Mouse (Mus musculus): ENCODE measurements around the gene Oaz2. TPM values are rescaled to one million over a fixed set of nuclear protein-coding genes. Genes with fewer than 3 reads are reported as not detected.
"Not testable (repeated sequence)": the region's sequence is repeated elsewhere in the genome, so short reads cannot be mapped to it uniquely, and the experiment has no call there.

Oaz2 gene
- polyA plus RNA-seq, 1 experiment: 13.6 TPM

DNA sequence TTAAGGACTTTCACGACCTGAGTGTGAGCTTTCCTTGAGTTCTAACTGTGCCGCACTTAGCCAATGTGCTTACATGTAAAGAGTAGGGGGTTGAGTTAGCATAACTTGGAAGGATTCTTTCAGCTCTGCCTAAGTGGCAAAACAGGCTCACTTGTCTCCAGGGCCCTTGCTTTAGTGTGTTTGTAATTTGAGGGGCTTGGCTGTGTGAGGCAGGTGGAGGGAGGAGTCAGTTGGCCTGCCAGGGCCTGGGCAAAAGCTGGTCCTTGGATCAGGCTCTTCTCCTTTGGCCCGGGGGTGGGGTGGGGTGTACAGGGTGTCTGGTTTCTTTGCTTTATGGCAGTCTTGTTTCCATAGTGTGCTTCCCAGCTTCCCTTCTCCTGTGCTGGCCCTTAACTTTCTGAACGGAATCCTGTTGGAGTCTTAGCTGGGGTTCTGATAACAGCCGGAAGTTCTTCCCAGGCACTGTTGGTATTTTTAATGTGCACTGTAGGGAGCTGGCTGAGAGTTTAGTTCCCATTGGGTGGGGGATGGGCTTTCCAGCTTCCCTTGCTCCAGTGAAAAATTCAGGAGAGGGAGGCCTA, 11.5 kb downstream of the Oaz2 start:
- peaks cover 45% of the 10 kb centered on the region for H3K4me1 ChIP-seq (ENCODE audit: control insufficient read depth)
- no peaks in the 10 kb centered on the region for H3K27me3 ChIP-seq (ENCODE audit: control insufficient read depth)

GRCm38 (mm10) chr9:65680938-65681633, 13.3 kb downstream of the Oaz2 start:
- TF ChIP-seq GATA1 (IDR thresholded peaks at IDR 0.05; ENCODE audit: low read length) (no peak), TAL1 (IDR thresholded peaks at IDR 0.05; ENCODE audit: low read length) (no peak)
- Histone ChIP-seq H3K36me3 (ENCODE audit: control insufficient read depth) (no peaks in the 10 kb centered on the region; the same call in 1 of the 2 replicates), H3K9me3 (ENCODE audit: control insufficient read depth, low read length) (no peaks in the 10 kb centered on the region), H3K4me1 (ENCODE audit: control insufficient read depth) (peaks cover 48% of the 10 kb centered on the region), H3K27me3 (ENCODE audit: control insufficient read depth) (no peaks in the 10 kb centered on the region), H3K4me3 (replicated peaks) (no peak overlapping the region)

More for the DNA sequence above, 11.5 kb downstream of the Oaz2 start:
- Histone ChIP-seq H3K4me3 (replicated peaks) (no peak overlapping the region), H3K36me3 (ENCODE audit: control insufficient read depth) (no peaks in the 10 kb centered on the region), H3K9me3 (ENCODE audit: control insufficient read depth, low read length) (no peaks in the 10 kb centered on the region)
- TF ChIP-seq TAL1 (IDR thresholded peaks at IDR 0.05; ENCODE audit: low read length): no peak
- no peak for TF ChIP-seq GATA1 (IDR thresholded peaks at IDR 0.05; ENCODE audit: low read length)

DNA sequence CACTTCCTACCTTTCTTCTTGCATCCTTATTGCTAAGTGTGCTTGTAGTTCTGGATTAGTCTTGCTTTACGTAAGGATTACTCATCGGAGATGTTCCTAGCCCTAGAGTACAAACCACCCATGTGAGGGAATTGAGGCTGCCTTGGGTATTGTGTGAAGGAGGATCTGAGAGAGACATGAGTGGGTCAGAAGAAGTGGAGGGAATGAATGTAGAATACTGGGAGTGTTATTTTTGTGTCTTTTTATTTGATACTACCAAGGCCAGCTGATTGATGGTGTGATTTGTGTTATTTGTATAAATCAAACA, 13.8 kb downstream of the Oaz2 start:
- Histone ChIP-seq H3K4me3 (replicated peaks) (no peak overlapping the region), H3K27me3 (ENCODE audit: control insufficient read depth) (no peaks in the 10 kb centered on the region), H3K4me1 (ENCODE audit: control insufficient read depth) (peaks cover 46% of the 10 kb centered on the region), H3K9me3 (ENCODE audit: control insufficient read depth, low read length) (no peaks in the 10 kb centered on the region), H3K36me3 (ENCODE audit: control insufficient read depth) (peaks cover 4% of the 10 kb centered on the region)
- TF ChIP-seq GATA1 (IDR thresholded peaks at IDR 0.05; ENCODE audit: low read length): no peak
- TF ChIP-seq TAL1 (IDR thresholded peaks at IDR 0.05; ENCODE audit: low read length): no peak

GRCm38 (mm10) chr9:65682183-65682582, 14.4 kb downstream of the Oaz2 start:
- peaks cover 41% of the 10 kb centered on the region for H3K4me1 ChIP-seq (ENCODE audit: control insufficient read depth)
- no peaks in the 10 kb centered on the region for H3K9me3 ChIP-seq (ENCODE audit: control insufficient read depth, low read length)
- TF ChIP-seq GATA1 (IDR thresholded peaks at IDR 0.05; ENCODE audit: low read length) (no peak), TAL1 (IDR thresholded peaks at IDR 0.05; ENCODE audit: low read length) (no peak)
- H3K4me3 ChIP-seq (replicated peaks): no peak overlapping the region
- H3K27me3 ChIP-seq (ENCODE audit: control insufficient read depth): no peaks in the 10 kb centered on the region
- peaks cover 4% of the 10 kb centered on the region for H3K36me3 ChIP-seq (ENCODE audit: control insufficient read depth)

DNA sequence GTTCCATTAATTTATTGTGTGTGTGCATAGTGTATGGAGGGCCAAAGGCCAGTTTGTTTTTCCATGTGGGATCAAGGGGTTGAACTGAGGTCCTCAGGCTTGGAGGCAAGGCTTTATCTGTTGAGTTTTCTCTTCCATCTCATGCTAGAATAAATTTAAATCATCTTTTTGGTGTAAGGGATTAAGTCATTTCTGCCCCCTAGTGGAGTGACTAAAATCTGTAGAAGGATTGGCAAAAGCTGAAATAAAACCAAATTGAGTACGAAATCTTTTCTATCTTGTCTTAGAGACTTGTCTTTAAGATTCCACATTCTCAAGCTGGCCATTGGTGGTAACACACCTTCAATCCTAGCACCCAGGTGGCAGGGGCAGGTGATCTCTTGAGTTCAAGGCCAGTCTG, 15.2 kb downstream of the Oaz2 start:
- no peaks in the 10 kb centered on the region for H3K27me3 ChIP-seq (ENCODE audit: control insufficient read depth)
- peaks cover 33% of the 10 kb centered on the region for H3K4me1 ChIP-seq (ENCODE audit: control insufficient read depth)
- peaks cover 11% of the 10 kb centered on the region for H3K36me3 ChIP-seq (ENCODE audit: control insufficient read depth)
- H3K4me3 ChIP-seq (replicated peaks): no peak overlapping the region
- H3K9me3 ChIP-seq (ENCODE audit: control insufficient read depth, low read length): no peaks in the 10 kb centered on the region
- TF ChIP-seq TAL1 (IDR thresholded peaks at IDR 0.05; ENCODE audit: low read length) (no peak), GATA1 (IDR thresholded peaks at IDR 0.05; ENCODE audit: low read length) (no peak)

- peaks cover 20% of the 10 kb centered on the region for H3K36me3 ChIP-seq (ENCODE audit: control insufficient read depth)
Observed at GRCm38 (mm10) chr9:65684704-65685103, 16.9 kb downstream of the Oaz2 start.

DNA sequence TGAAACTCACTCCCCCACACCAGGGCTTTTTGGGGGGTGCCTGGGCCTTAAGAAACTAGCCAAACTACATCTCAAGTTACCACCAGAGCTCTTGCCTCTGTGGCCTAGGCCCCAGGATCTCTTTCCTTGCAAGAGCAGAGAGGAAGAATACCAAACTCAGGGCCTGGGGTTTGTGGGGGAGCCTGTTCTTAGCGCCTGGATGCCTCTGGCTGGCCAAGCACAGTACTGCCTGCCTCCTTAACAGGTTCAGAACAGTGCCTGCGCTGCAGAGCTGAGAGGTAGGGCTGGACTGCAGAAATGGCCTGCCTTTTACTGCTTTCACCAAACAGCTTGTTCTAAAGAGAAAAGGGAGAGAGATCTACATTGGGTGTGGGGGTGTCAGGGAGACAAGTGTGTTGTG, 22.1 kb downstream of the Oaz2 start:
- not testable (repeated sequence) for H3K27me3 ChIP-seq (ENCODE audit: control insufficient read depth); H3K9me3 ChIP-seq (ENCODE audit: control insufficient read depth, low read length); H3K4me3 ChIP-seq (replicated peaks)
- Histone ChIP-seq H3K4me1 (ENCODE audit: control insufficient read depth) (peaks cover 10% of the 10 kb centered on the region), H3K36me3 (ENCODE audit: control insufficient read depth) (peaks cover 55% of the 10 kb centered on the region)

More at GRCm38 (mm10) chr9:65684704-65685103, 16.9 kb downstream of the Oaz2 start:
- Histone ChIP-seq H3K9me3 (ENCODE audit: control insufficient read depth, low read length) (no peaks in the 10 kb centered on the region), H3K27me3 (ENCODE audit: control insufficient read depth) (no peaks in the 10 kb centered on the region), H3K4me1 (ENCODE audit: control insufficient read depth) (peaks cover 24% of the 10 kb centered on the region), H3K4me3 (replicated peaks) (no peak overlapping the region)
- TF ChIP-seq TAL1 (IDR thresholded peaks at IDR 0.05; ENCODE audit: low read length) (no peak), GATA1 (IDR thresholded peaks at IDR 0.05; ENCODE audit: low read length) (no peak)

- TF ChIP-seq TAL1 (IDR thresholded peaks at IDR 0.05; ENCODE audit: low read length): no peak
- TF ChIP-seq GATA1 (IDR thresholded peaks at IDR 0.05; ENCODE audit: low read length): no peak
- no peaks in the 10 kb centered on the region for H3K27me3 ChIP-seq (ENCODE audit: control insufficient read depth)
- H3K9me3 ChIP-seq (ENCODE audit: control insufficient read depth, low read length): no peaks in the 10 kb centered on the region
- no peaks in the 10 kb centered on the region for H3K4me1 ChIP-seq (ENCODE audit: control insufficient read depth)
- no peak overlapping the region for H3K4me3 ChIP-seq (replicated peaks)
- peaks cover 74% of the 10 kb centered on the region for H3K36me3 ChIP-seq (ENCODE audit: control insufficient read depth)
Observed at GRCm38 (mm10) chr9:65692466-65692865, 24.7 kb downstream of the Oaz2 start.

- Histone ChIP-seq H3K36me3 (ENCODE audit: control insufficient read depth) (peaks cover 74% of the 10 kb centered on the region), H3K4me1 (ENCODE audit: control insufficient read depth) (no peaks in the 10 kb centered on the region), H3K4me3 (replicated peaks) (no peak overlapping the region), H3K9me3 (ENCODE audit: control insufficient read depth, low read length) (no peaks in the 10 kb centered on the region), H3K27me3 (ENCODE audit: control insufficient read depth) (no peaks in the 10 kb centered on the region)
- no peak for TF ChIP-seq TAL1 (IDR thresholded peaks at IDR 0.05; ENCODE audit: low read length)
- no peak for TF ChIP-seq GATA1 (IDR thresholded peaks at IDR 0.05; ENCODE audit: low read length)
Observed at GRCm38 (mm10) chr9:65692959-65693603, 25.3 kb downstream of the Oaz2 start.
